Mouse (Mus musculus): Measurements from ENCODE around the gene Fam234b. TPM values are rescaled to one million over a fixed set of nuclear protein-coding genes. Genes with fewer than 3 reads are reported as not detected.

The Fam234b gene
- polyA plus RNA-seq, 1 experiment from 2014 or later = 20.9 TPM

- no peak overlapping the region for H3K4me3 ChIP-seq (ENCODE audit: low read depth, low read length)
- H3K27me3 ChIP-seq (replicated peaks; ENCODE audit: control insufficient read depth, insufficient read depth, low read length) = no peaks in the 10 kb centered on the region
- H3K27ac ChIP-seq (ENCODE audit: low read depth, low read length) = no peak overlapping the region
- no peak for TF ChIP-seq CTCF (IDR thresholded peaks at IDR 0.05; ENCODE audit: low read depth)
- no peaks in the 10 kb centered on the region for H3K4me1 ChIP-seq (replicated peaks; ENCODE audit: control insufficient read depth, insufficient read depth, low read length)
- H3K36me3 ChIP-seq (ENCODE audit: control insufficient read depth, insufficient read depth) = peaks cover 15% of the 10 kb centered on the region; the same call in 1 of the 2 replicates
- peak; percentile 85 for ATAC-seq
- WGBS = 54% methylated on average over 8 of the region's 8 CpGs
- no peak overlapping the region for H3K4me2 ChIP-seq (replicated peaks; ENCODE audit: low read depth)
- no peak overlapping the region for H3K9ac ChIP-seq (ENCODE audit: low read depth, low read length)
- no peaks in the 10 kb centered on the region for H3K9me3 ChIP-seq (ENCODE audit: control insufficient read depth)
Observed at GRCm38 (mm10) chr6:135156597-135156996, 41.2 kb upstream of the Fam234b start.

DNA sequence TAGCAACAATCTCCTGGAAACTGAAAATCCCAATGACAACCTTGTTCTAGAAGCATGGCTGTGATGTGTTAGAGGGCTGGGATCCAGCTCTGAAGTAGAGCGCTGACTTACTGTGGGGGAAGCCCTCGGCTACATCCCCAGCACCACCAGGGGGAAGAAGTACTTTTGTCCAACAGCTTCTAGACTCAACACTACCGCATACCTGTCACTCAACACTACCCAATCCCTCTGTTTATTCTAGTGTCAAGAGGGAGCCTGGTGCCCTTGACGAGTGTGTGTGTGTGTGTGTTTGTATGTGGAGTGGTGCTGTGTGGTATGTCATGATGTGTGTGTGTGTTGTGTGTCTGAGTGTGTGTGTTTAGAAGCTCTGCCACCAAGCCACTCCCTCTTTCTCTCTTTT, 40.3 kb upstream of the Fam234b start:
- no peaks in the 10 kb centered on the region for H3K4me1 ChIP-seq (replicated peaks; ENCODE audit: control insufficient read depth, insufficient read depth, low read length)
- no peaks in the 10 kb centered on the region for H3K9me3 ChIP-seq (ENCODE audit: control insufficient read depth)
- H3K9ac ChIP-seq (ENCODE audit: low read depth, low read length) = no peak overlapping the region
- no peak for TF ChIP-seq CTCF (IDR thresholded peaks at IDR 0.05; ENCODE audit: low read depth)
- H3K36me3 ChIP-seq (ENCODE audit: control insufficient read depth, insufficient read depth) = peaks cover 11% of the 10 kb centered on the region; the same call in 1 of the 2 replicates
- no peaks in the 10 kb centered on the region for H3K27me3 ChIP-seq (replicated peaks; ENCODE audit: control insufficient read depth, insufficient read depth, low read length)
- no peak overlapping the region for H3K4me2 ChIP-seq (replicated peaks; ENCODE audit: low read depth)
- ATAC-seq = no peak
- no peak overlapping the region for H3K27ac ChIP-seq (ENCODE audit: low read depth, low read length)
- no peak overlapping the region for H3K4me3 ChIP-seq (ENCODE audit: low read depth, low read length)
- 72% methylated on average over 4 of the region's 4 CpGs for WGBS

DNA sequence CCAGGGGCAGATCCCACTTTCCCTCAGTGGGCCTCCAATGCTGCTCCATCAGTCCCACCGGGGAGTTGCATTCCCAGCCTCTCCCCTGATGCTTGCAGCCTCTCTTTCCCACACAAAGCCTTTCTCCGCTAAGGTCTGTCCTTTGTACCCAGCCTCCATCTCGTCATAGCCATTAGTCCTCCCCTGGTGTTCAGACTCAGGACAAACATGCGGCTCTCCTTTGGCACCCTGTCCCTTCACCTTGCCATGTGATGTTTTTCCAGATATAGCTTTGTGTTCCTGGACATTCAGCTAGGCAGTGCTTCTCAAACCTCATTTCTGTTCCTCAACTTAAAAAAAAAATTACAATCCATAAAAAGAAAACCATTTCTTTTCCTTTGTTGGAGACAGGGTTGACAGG, 39.3 kb upstream of the Fam234b start:
- WGBS = 52% methylated on average over 4 of the region's 4 CpGs
- no peak overlapping the region for H3K9ac ChIP-seq (ENCODE audit: low read depth, low read length)
- TF ChIP-seq CTCF (IDR thresholded peaks at IDR 0.05; ENCODE audit: low read depth) = peak; percentile 13; the same call in 1 of the 2 replicates

DNA sequence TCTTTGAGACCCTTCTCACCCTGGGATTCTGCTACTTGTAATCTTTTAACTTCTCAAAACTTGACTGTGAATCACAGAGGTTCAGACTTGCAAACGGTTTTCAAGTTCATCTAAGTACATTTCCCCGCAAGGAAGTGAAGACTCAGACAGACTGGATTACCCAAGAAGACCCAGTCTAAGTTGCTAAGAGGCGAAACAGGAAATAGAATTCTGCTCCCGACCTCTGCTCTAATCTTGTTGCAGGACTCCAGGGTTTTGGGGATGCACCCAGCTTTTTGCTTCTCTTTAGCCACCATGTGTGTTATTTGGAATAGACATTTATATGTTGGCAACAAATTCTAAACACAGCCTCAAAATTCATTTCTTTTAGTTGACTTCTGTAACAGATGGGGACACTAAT, 36.4 kb upstream of the Fam234b start:
- 58% methylated on average over 4 of the region's 4 CpGs for WGBS

More for the DNA sequence above, 39.3 kb upstream of the Fam234b start:
- no peak overlapping the region for H3K4me3 ChIP-seq (ENCODE audit: low read depth, low read length)
- H3K4me2 ChIP-seq (replicated peaks; ENCODE audit: low read depth) = no peak overlapping the region
- H3K9me3 ChIP-seq (ENCODE audit: control insufficient read depth) = no peaks in the 10 kb centered on the region
- H3K27me3 ChIP-seq (replicated peaks; ENCODE audit: control insufficient read depth, insufficient read depth, low read length) = no peaks in the 10 kb centered on the region
- peaks cover 8% of the 10 kb centered on the region; the same call in 1 of the 2 replicates for H3K36me3 ChIP-seq (ENCODE audit: control insufficient read depth, insufficient read depth)
- no peak overlapping the region for H3K27ac ChIP-seq (ENCODE audit: low read depth, low read length)
- ATAC-seq = no peak
- no peaks in the 10 kb centered on the region for H3K4me1 ChIP-seq (replicated peaks; ENCODE audit: control insufficient read depth, insufficient read depth, low read length)

GRCm38 (mm10) chr6:135162311-135162710, 35.5 kb upstream of the Fam234b start:
- H3K4me1 ChIP-seq (replicated peaks; ENCODE audit: control insufficient read depth, insufficient read depth, low read length) = no peaks in the 10 kb centered on the region; the same call in 1 of the 2 replicates
- no peak overlapping the region for H3K4me2 ChIP-seq (replicated peaks; ENCODE audit: low read depth)
- WGBS = 78% methylated on average over 3 of the region's 3 CpGs
- H3K9ac ChIP-seq (ENCODE audit: low read depth, low read length) = no peak overlapping the region
- H3K4me3 ChIP-seq (ENCODE audit: low read depth, low read length) = no peak overlapping the region
- TF ChIP-seq CTCF (IDR thresholded peaks at IDR 0.05; ENCODE audit: low read depth) = no peak
- no peak for ATAC-seq
- H3K27ac ChIP-seq (ENCODE audit: low read depth, low read length) = no peak overlapping the region
- no peaks in the 10 kb centered on the region for H3K27me3 ChIP-seq (replicated peaks; ENCODE audit: control insufficient read depth, insufficient read depth, low read length)
- no peaks in the 10 kb centered on the region for H3K9me3 ChIP-seq (ENCODE audit: control insufficient read depth)
- no peaks in the 10 kb centered on the region for H3K36me3 ChIP-seq (ENCODE audit: control insufficient read depth, insufficient read depth)

More for the DNA sequence above, 36.4 kb upstream of the Fam234b start:
- Histone ChIP-seq H3K27me3 (replicated peaks; ENCODE audit: control insufficient read depth, insufficient read depth, low read length) (no peaks in the 10 kb centered on the region), H3K27ac (ENCODE audit: low read depth, low read length) (no peak overlapping the region), H3K9me3 (ENCODE audit: control insufficient read depth) (no peaks in the 10 kb centered on the region), H3K9ac (ENCODE audit: low read depth, low read length) (no peak overlapping the region), H3K4me3 (ENCODE audit: low read depth, low read length) (no peak overlapping the region), H3K36me3 (ENCODE audit: control insufficient read depth, insufficient read depth) (no peaks in the 10 kb centered on the region), H3K4me1 (replicated peaks; ENCODE audit: control insufficient read depth, insufficient read depth, low read length) (no peaks in the 10 kb centered on the region; the same call in 1 of the 2 replicates), H3K4me2 (replicated peaks; ENCODE audit: low read depth) (no peak overlapping the region)
- no peak for ATAC-seq
- TF ChIP-seq CTCF (IDR thresholded peaks at IDR 0.05; ENCODE audit: low read depth) = no peak

DNA sequence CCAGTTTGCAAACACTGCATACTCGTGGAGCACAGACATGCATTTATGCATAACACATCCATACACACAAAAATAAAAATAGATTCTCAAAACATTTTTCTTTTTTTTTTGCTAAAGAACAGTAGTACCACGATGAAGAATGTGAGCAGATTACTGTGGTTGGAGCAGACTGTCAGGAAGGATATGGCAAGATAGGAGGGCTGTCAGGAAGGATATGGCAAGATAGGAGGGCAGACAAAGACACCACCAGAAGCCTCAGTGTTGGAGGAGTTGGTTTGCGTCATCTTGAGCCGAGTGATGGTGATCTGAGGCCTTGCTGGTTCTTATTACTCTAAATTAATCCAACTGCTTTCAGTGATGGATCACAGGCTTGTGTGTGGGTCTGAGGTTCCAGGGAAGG, 34.9 kb upstream of the Fam234b start:
- Histone ChIP-seq H3K4me1 (replicated peaks; ENCODE audit: control insufficient read depth, insufficient read depth, low read length) (no peaks in the 10 kb centered on the region; the same call in 1 of the 2 replicates), H3K9ac (ENCODE audit: low read depth, low read length) (no peak overlapping the region), H3K9me3 (ENCODE audit: control insufficient read depth) (no peaks in the 10 kb centered on the region), H3K4me2 (replicated peaks; ENCODE audit: low read depth) (no peak overlapping the region), H3K4me3 (ENCODE audit: low read depth, low read length) (no peak overlapping the region), H3K27me3 (replicated peaks; ENCODE audit: control insufficient read depth, insufficient read depth, low read length) (no peaks in the 10 kb centered on the region), H3K27ac (ENCODE audit: low read depth, low read length) (no peak overlapping the region), H3K36me3 (ENCODE audit: control insufficient read depth, insufficient read depth) (no peaks in the 10 kb centered on the region)
- TF ChIP-seq CTCF (IDR thresholded peaks at IDR 0.05; ENCODE audit: low read depth) = no peak
- WGBS = 76% methylated on average over 4 of the region's 4 CpGs
- no peak for ATAC-seq

DNA sequence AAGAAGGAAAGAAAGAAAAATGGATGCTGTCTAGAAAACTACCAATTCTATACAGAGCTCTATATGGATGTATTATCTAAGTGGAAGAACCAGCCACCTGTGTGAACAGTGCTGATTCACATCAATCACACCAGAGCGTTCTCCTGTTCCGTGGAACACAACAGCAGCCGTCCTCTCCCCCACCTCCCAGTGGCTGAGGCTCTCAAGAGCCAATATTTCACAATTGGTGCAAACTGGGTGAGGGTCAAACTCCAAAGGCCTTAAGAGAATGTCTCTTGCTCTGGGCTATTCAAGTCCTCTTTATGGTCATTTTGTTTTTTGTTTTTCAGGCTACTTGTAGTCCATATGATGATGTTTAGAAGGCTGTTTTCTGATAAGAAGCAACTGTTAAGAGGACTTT, 32.6 kb upstream of the Fam234b start:
- Histone ChIP-seq H3K36me3 (ENCODE audit: control insufficient read depth, insufficient read depth) (no peaks in the 10 kb centered on the region), H3K4me1 (replicated peaks; ENCODE audit: control insufficient read depth, insufficient read depth, low read length) (no peaks in the 10 kb centered on the region; the same call in none of the 2 replicates), H3K4me3 (ENCODE audit: low read depth, low read length) (no peak overlapping the region), H3K27me3 (replicated peaks; ENCODE audit: control insufficient read depth, insufficient read depth, low read length) (no peaks in the 10 kb centered on the region), H3K4me2 (replicated peaks; ENCODE audit: low read depth) (0 out of 2 replicates have a peak overlapping the region, but pooled peaks have one; percentile 2), H3K9me3 (ENCODE audit: control insufficient read depth) (no peaks in the 10 kb centered on the region), H3K27ac (ENCODE audit: low read depth, low read length) (no peak overlapping the region), H3K9ac (ENCODE audit: low read depth, low read length) (no peak overlapping the region)
- no peak for TF ChIP-seq CTCF (IDR thresholded peaks at IDR 0.05; ENCODE audit: low read depth)
- 25% methylated on average over 3 of the region's 3 CpGs for WGBS
- ATAC-seq = no peak

Data from intestine, postnatal 0 days (tissue).